Mouse (Mus musculus) kidney, postnatal 0 days (tissue): Measurements from ENCODE around the gene Syn2. TPM values are rescaled to one million over a fixed set of nuclear protein-coding genes. Genes with fewer than 3 reads are reported as not detected.

Source experiments
- ATAC-seq: fragments of 200-750 bp; cut with Nextera tagmentation; replicated peaks from 2 replicates; pipeline ENCODE4 v1.8.0; 2017; ENCODE audit warnings: low read depth, moderate number of reproducible peaks, moderate TSS enrichment, moderate library complexity; ENCODE audit not compliant: low FRiP score
- DNase-seq: peaks from one replicate; pipeline ENCODE4 v3.0.0-alpha.2; 2016; ENCODE audit warnings: low spot score
- H3K27ac ChIP-seq: fragments of 300-500 bp; sonication (generic); 2 replicates; pipeline ENCODE4 v1.5.1; 2014; ENCODE audit warnings: mild to moderate bottlenecking
- H3K27me3 ChIP-seq: fragments of 300-500 bp; sonication (generic); 2 replicates; pipeline ENCODE4 v1.6.1; 2014; ENCODE audit warnings: low read length, mixed read lengths; ENCODE audit not compliant: insufficient read depth
- H3K36me3 ChIP-seq: fragments of 300-500 bp; sonication (generic); 2 replicates; pipeline ENCODE4 v1.6.1; 2014; ENCODE audit warnings: low read length, mixed read lengths; ENCODE audit not compliant: insufficient read depth
- H3K4me1 ChIP-seq: fragments of 300-500 bp; sonication (generic); replicated peaks from 2 replicates; pipeline ENCODE4 v1.6.1; 2014; ENCODE audit warnings: antibody characterized with exemption, low read length, mixed read lengths; ENCODE audit not compliant: insufficient read depth
- H3K4me2 ChIP-seq: fragments of 300-500 bp; sonication (generic); 2 replicates; pipeline ENCODE4 v1.6.1; 2014; ENCODE audit warnings: mild to moderate bottlenecking, low read length, moderate library complexity, mixed read lengths
- H3K4me3 ChIP-seq: fragments of 300-500 bp; sonication (generic); replicated peaks from 2 replicates; pipeline ENCODE4 v1.5.1; 2014; ENCODE audit warnings: low read depth, low read length
- H3K9ac ChIP-seq: fragments of 300-500 bp; sonication (generic); 2 replicates; pipeline ENCODE4 v1.6.1; 2014; ENCODE audit warnings: low read depth, low read length
- H3K9me3 ChIP-seq: fragments of 300-500 bp; sonication (generic); replicated peaks from 2 replicates; pipeline ENCODE4 v1.6.1; 2016; ENCODE audit warnings: low read length, inconsistent platforms, mixed read lengths
- CTCF ChIP-seq: IDR thresholded peaks from 2 replicates; pipeline ENCODE4 v1.5.1; 2016; ENCODE audit warnings: antibody characterized with exemption, low read depth, mild to moderate bottlenecking, moderate library complexity
- WGBS: fragments of 180-500 bp; shearing (Covaris S2); extraction: QIAGEN DNeasy Blood & Tissue Kit; methylation state at CpG from one replicate; pipeline ENCODE4 v1.1.7; 2014; 5-methylcytosine and 5-hydroxymethylcytosine counted together
- polyA plus RNA-seq: library from polyadenylated mRNA; unstranded; fragments of >200 nt; fragmentation: Nextera tagmentation; extraction: Ambion mirVana; gene quantifications from 2 replicates; pipeline ENCODE4 v1.2.1, GENCODE M21; 2015

Gene Syn2
- polyA plus RNA-seq, 1 experiment from 2014 or later, result 4.1 TPM

GRCm38 (mm10) chr6:115127255-115127824, 7.4 kb upstream of the Syn2 start:
- H3K4me2 ChIP-seq, result no peak overlapping the region
- H3K9ac ChIP-seq, result no peak overlapping the region
- 75% methylated on average over 5 of the region's 5 CpGs for WGBS
- DNase-seq, result no peak
- no peak overlapping the region for H3K27ac ChIP-seq
- H3K9me3 ChIP-seq, result no peaks in the 10 kb centered on the region
- no peak overlapping the region for H3K4me3 ChIP-seq
- no peaks in the 10 kb centered on the region for H3K36me3 ChIP-seq
- no peaks in the 10 kb centered on the region for H3K27me3 ChIP-seq
- no peaks in the 10 kb centered on the region for H3K4me1 ChIP-seq
- TF ChIP-seq CTCF, result no peak
- no peak for ATAC-seq

GRCm38 (mm10) chr6:115135332-115135649, 589 bp downstream of the Syn2 start:
- Histone ChIP-seq H3K9ac (peak overlapping the region; percentile 52; the same call in 1 of the 2 replicates), H3K4me2 (peak overlapping the region; percentile 73), H3K9me3 (no peaks in the 10 kb centered on the region), H3K27ac (no peak overlapping the region), H3K4me1 (no peaks in the 10 kb centered on the region), H3K4me3 (peak overlapping the region; percentile 42), H3K36me3 (no peaks in the 10 kb centered on the region), H3K27me3 (peaks cover 20% of the 10 kb centered on the region)
- DNase-seq (no peak), ATAC-seq (peak; percentile 49; the same call in 1 of the 2 replicates)
- under 1% methylated on average over 27 of the region's 27 CpGs for WGBS
- TF ChIP-seq CTCF, result no peak

GRCm38 (mm10) chr6:115136156-115136555, 1.5 kb downstream of the Syn2 start:
- H3K27ac ChIP-seq, result no peak overlapping the region
- H3K27me3 ChIP-seq, result peaks cover 20% of the 10 kb centered on the region
- H3K4me1 ChIP-seq, result no peaks in the 10 kb centered on the region
- no peak overlapping the region for H3K4me2 ChIP-seq
- DNase-seq (no peak), ATAC-seq (no peak)
- 77% methylated on average over 8 of the region's 9 CpGs for WGBS
- H3K36me3 ChIP-seq, result no peaks in the 10 kb centered on the region
- no peak overlapping the region for H3K9ac ChIP-seq
- no peak for TF ChIP-seq CTCF
- H3K9me3 ChIP-seq, result no peaks in the 10 kb centered on the region
- no peak overlapping the region for H3K4me3 ChIP-seq

- ATAC-seq (no peak), DNase-seq (no peak)
- Histone ChIP-seq H3K9me3 (no peaks in the 10 kb centered on the region), H3K27ac (no peak overlapping the region), H3K4me3 (no peak overlapping the region), H3K4me1 (no peaks in the 10 kb centered on the region), H3K4me2 (no peak overlapping the region), H3K27me3 (peaks cover 7% of the 10 kb centered on the region; the same call in 1 of the 2 replicates), H3K9ac (no peak overlapping the region), H3K36me3 (no peaks in the 10 kb centered on the region)
- TF ChIP-seq CTCF, result peak; percentile 10; the same call in 1 of the 2 replicates
- WGBS, result 55% methylated on average over 4 of the region's 4 CpGs
These were observed 6.7 kb downstream of the Syn2 start for GRCm38 (mm10) chr6:115141446-115141845.

GRCm38 (mm10) chr6:115161175-115161574, 26.5 kb downstream of the Syn2 start:
- Histone ChIP-seq H3K9ac (no peak overlapping the region), H3K27me3 (no peaks in the 10 kb centered on the region), H3K36me3 (no peaks in the 10 kb centered on the region), H3K27ac (no peak overlapping the region), H3K4me1 (no peaks in the 10 kb centered on the region), H3K4me2 (no peak overlapping the region), H3K4me3 (no peak overlapping the region), H3K9me3 (no peaks in the 10 kb centered on the region)
- no peak for TF ChIP-seq CTCF
- no peak for DNase-seq
- no peak for ATAC-seq
- WGBS, result 67% methylated on average over 4 of the region's 4 CpGs

- DNase-seq, result no peak
- Histone ChIP-seq H3K4me1 (no peaks in the 10 kb centered on the region), H3K36me3 (no peaks in the 10 kb centered on the region), H3K9me3 (no peaks in the 10 kb centered on the region), H3K4me2 (no peak overlapping the region), H3K27me3 (no peaks in the 10 kb centered on the region), H3K27ac (no peak overlapping the region), H3K4me3 (no peak overlapping the region), H3K9ac (no peak overlapping the region)
- ATAC-seq, result no peak
- TF ChIP-seq CTCF, result no peak
- 82% methylated on average over 3 of the region's 3 CpGs for WGBS
These were observed 31.3 kb downstream of the Syn2 start for GRCm38 (mm10) chr6:115165863-115166470.

- Histone ChIP-seq H3K27ac (no peak overlapping the region), H3K9me3 (no peaks in the 10 kb centered on the region), H3K9ac (no peak overlapping the region), H3K4me2 (no peak overlapping the region), H3K4me1 (no peaks in the 10 kb centered on the region), H3K36me3 (no peaks in the 10 kb centered on the region), H3K4me3 (no peak overlapping the region), H3K27me3 (no peaks in the 10 kb centered on the region)
- 54% methylated on average over 3 of the region's 3 CpGs for WGBS
- ATAC-seq (no peak), DNase-seq (no peak)
- no peak for TF ChIP-seq CTCF
These were observed 34.2 kb downstream of the Syn2 start for GRCm38 (mm10) chr6:115168921-115169320.
